Mouse (Mus musculus) embryonic fibroblast, embryonic 13.5 days (primary cell): ENCODE measurements around the gene Kdm4b. TPM values are rescaled to one million over a fixed set of nuclear protein-coding genes. Genes with fewer than 3 reads are reported as not detected.

Experiments
- H3K27ac ChIP-seq: 2 replicates; pipeline ENCODE4 v1.5.1; 2012; ENCODE audit warnings: low read length, control low read depth, inconsistent platforms; ENCODE audit not compliant: insufficient read depth
- H3K4me1 ChIP-seq: 2 replicates; pipeline ENCODE4 v1.6.1; 2011; ENCODE audit warnings: low read length; ENCODE audit not compliant: control insufficient read depth, insufficient read depth
- H3K4me3 ChIP-seq: 2 replicates; pipeline ENCODE4 v1.5.1; 2011; ENCODE audit warnings: mild to moderate bottlenecking, control low read depth, low read length; ENCODE audit not compliant: insufficient read depth
- CTCF ChIP-seq: IDR thresholded peaks from 2 replicates; pipeline ENCODE4 v1.5.1; 2011; ENCODE audit warnings: mild to moderate bottlenecking, control low read depth, low read length, moderate library complexity, borderline replicate concordance; ENCODE audit not compliant: insufficient read depth
- POLR2A ChIP-seq: IDR thresholded peaks from 2 replicates; pipeline ENCODE4 v1.6.1; 2011; ENCODE audit warnings: low read depth, mild to moderate bottlenecking, control low read depth, low read length, moderate library complexity
- polyA plus RNA-seq: library from polyadenylated mRNA; stranded (reverse); fragments of >200 nt; gene quantifications from 2 replicates; pipeline ENCODE4 v1.2.4, GENCODE M21; 2011; ENCODE audit warnings: low read depth; ENCODE audit not compliant: missing spikeins, insufficient read length

Kdm4b gene
- polyA plus RNA-seq, 1 experiment, result 30.8 TPM

- no peak overlapping the region for H3K27ac ChIP-seq
- no peaks in the 10 kb centered on the region for H3K4me1 ChIP-seq
- H3K4me3 ChIP-seq, result no peak overlapping the region
- TF ChIP-seq POLR2A (no peak), CTCF (no peak)
Measured at GRCm38 (mm10) chr17:56360451-56360850, 34.6 kb downstream of the Kdm4b start.

GRCm38 (mm10) chr17:56361542-56361941, 35.7 kb downstream of the Kdm4b start:
- H3K4me3 ChIP-seq, result no peak overlapping the region
- H3K27ac ChIP-seq, result no peak overlapping the region
- H3K4me1 ChIP-seq, result no peaks in the 10 kb centered on the region
- no peak for TF ChIP-seq CTCF
- TF ChIP-seq POLR2A, result no peak

GRCm38 (mm10) chr17:56365791-56366673, 40.2 kb downstream of the Kdm4b start:
- no peak for TF ChIP-seq CTCF
- no peak for TF ChIP-seq POLR2A
- H3K4me3 ChIP-seq, result no peak overlapping the region
- no peak overlapping the region for H3K27ac ChIP-seq
- no peaks in the 10 kb centered on the region for H3K4me1 ChIP-seq

GRCm38 (mm10) chr17:56368291-56368790, 42.5 kb downstream of the Kdm4b start:
- TF ChIP-seq CTCF (no peak), POLR2A (no peak)
- H3K27ac ChIP-seq, result no peak overlapping the region
- no peaks in the 10 kb centered on the region for H3K4me1 ChIP-seq
- H3K4me3 ChIP-seq, result no peak overlapping the region

GRCm38 (mm10) chr17:56370090-56370489, 44.2 kb downstream of the Kdm4b start:
- no peaks in the 10 kb centered on the region for H3K4me1 ChIP-seq

GRCm38 (mm10) chr17:56371029-56371660, 45.3 kb downstream of the Kdm4b start:
- Histone ChIP-seq H3K4me1 (no peaks in the 10 kb centered on the region), H3K4me3 (no peak overlapping the region), H3K27ac (no peak overlapping the region)
- TF ChIP-seq CTCF (no peak), POLR2A (no peak)

More at GRCm38 (mm10) chr17:56370090-56370489, 44.2 kb downstream of the Kdm4b start:
- no peak overlapping the region for H3K27ac ChIP-seq
- no peak for TF ChIP-seq POLR2A
- no peak for TF ChIP-seq CTCF
- H3K4me3 ChIP-seq, result no peak overlapping the region

- Histone ChIP-seq H3K4me1 (no peaks in the 10 kb centered on the region), H3K27ac (no peak overlapping the region), H3K4me3 (no peak overlapping the region)
- no peak for TF ChIP-seq POLR2A
- TF ChIP-seq CTCF, result no peak
Measured at GRCm38 (mm10) chr17:56372109-56372508, 46.2 kb downstream of the Kdm4b start.

GRCm38 (mm10) chr17:56373136-56374034, 47.5 kb downstream of the Kdm4b start:
- H3K27ac ChIP-seq, result no peak overlapping the region
- H3K4me1 ChIP-seq, result no peaks in the 10 kb centered on the region
- TF ChIP-seq CTCF, result no peak
- TF ChIP-seq POLR2A, result no peak
- H3K4me3 ChIP-seq, result no peak overlapping the region

- H3K27ac ChIP-seq, result no peak overlapping the region
- TF ChIP-seq CTCF, result no peak
- no peak for TF ChIP-seq POLR2A
Measured at GRCm38 (mm10) chr17:56374851-56375250, 49.0 kb downstream of the Kdm4b start.

More at GRCm38 (mm10) chr17:56374851-56375250, 49.0 kb downstream of the Kdm4b start:
- no peak overlapping the region for H3K4me3 ChIP-seq
- H3K4me1 ChIP-seq, result no peaks in the 10 kb centered on the region
